Mouse (Mus musculus) hindbrain, embryonic 11.5 days (tissue): ENCODE results near the gene Tctex1d1. TPM values are rescaled to one million over a fixed set of nuclear protein-coding genes. Genes with fewer than 3 reads are reported as not detected.

Source experiments
- polyA plus RNA-seq: library from polyadenylated mRNA; unstranded; fragments of >200 nt; fragmentation: Nextera tagmentation; extraction: Ambion mirVana; gene quantifications from 2 replicates; pipeline ENCODE4 v1.2.1, GENCODE M21; 2014

Tctex1d1 gene
- polyA plus RNA-seq, 1 experiment from 2014 or later, result 2.6 TPM

Other genes with a start within 250 kb of the Tctex1d1 start
- gene Sgip1, start 237.3 kb upstream of the Tctex1d1 start, polyA plus RNA-seq, result 20.3 and 22.9 TPM in 2 replicates
- gene Insl5, start 48.2 kb downstream of the Tctex1d1 start, polyA plus RNA-seq, result 0.69 TPM in 1 of 2 replicates, not detected in the other
- gene Mier1, start 135.8 kb downstream of the Tctex1d1 start, polyA plus RNA-seq, result 33.6 and 48.8 TPM in 2 replicates
- gene Wdr78, start 135.9 kb downstream of the Tctex1d1 start, polyA plus RNA-seq, result 6.7 and 7.6 TPM in 2 replicates
- 10.9 and 11.5 TPM in 2 replicates for gene Slc35d1, start 236.6 kb downstream of the Tctex1d1 start, polyA plus RNA-seq